Comparison of ENCODE assay signal across 26 mouse cellular contexts in genomic region chr8:77272136-77272535, GRCm38 (mm10).
"Had no signal": no experiment of that assay in that cellular context is flagged by ENCODE, and none has a peak within 500 bp of the region (broad histone marks: within the 10 kb centered on the region; RNA-seq: fewer than 3 reads in every experiment).

No protein-coding gene starts in this region.

- H3K9me3 ChIP-seq: heart, embryonic 15.5 days; hindbrain, embryonic 13.5 days; hindbrain, embryonic 15.5 days; kidney, embryonic 15.5 days; limb, embryonic 15.5 days; liver, embryonic 12.5 days had no signal

- DNase-seq: gastrocnemius, postnatal 14 days; gastrocnemius, postnatal 36 days; heart, adult 11 months; heart, adult 2 months; heart, postnatal 14 days; heart, postnatal 4 days; kidney, adult 11 months; kidney, adult 2 months; kidney, adult 9 months; kidney, postnatal 14 days; kidney, postnatal 36 days; layer of hippocampus, adult 9-11 months; layer of hippocampus, postnatal 36 days; left cerebral cortex, postnatal 4 days had no signal

- H3K27ac ChIP-seq: heart, adult 2 months; heart, embryonic 13.5 days; heart, embryonic 15.5 days; hindbrain, embryonic 13.5 days; hindbrain, embryonic 15.5 days; hindbrain, postnatal 0 days; kidney, embryonic 15.5 days; kidney, postnatal 0 days; limb, embryonic 13.5 days; limb, embryonic 15.5 days; liver, embryonic 12.5 days had no signal

- H3K36me3 ChIP-seq: hindbrain, embryonic 15.5 days had no signal

- H3K27me3 ChIP-seq: heart, embryonic 13.5 days; heart, embryonic 15.5 days; hindbrain, embryonic 13.5 days; hindbrain, embryonic 15.5 days; kidney, embryonic 15.5 days; limb, embryonic 13.5 days; limb, embryonic 15.5 days; liver, embryonic 12.5 days had no signal

- H3K9ac ChIP-seq: heart, embryonic 13.5 days; heart, embryonic 15.5 days; hindbrain, embryonic 13.5 days; hindbrain, embryonic 15.5 days; kidney, embryonic 15.5 days; limb, embryonic 13.5 days; limb, embryonic 15.5 days; liver, embryonic 12.5 days had no signal

- H3K4me3 ChIP-seq: heart, adult 2 months; heart, embryonic 13.5 days; heart, embryonic 15.5 days; hindbrain, embryonic 13.5 days; hindbrain, embryonic 15.5 days; kidney, embryonic 15.5 days; limb, embryonic 13.5 days; limb, embryonic 15.5 days; liver, embryonic 12.5 days had no signal

- ATAC-seq: hindbrain, postnatal 0 days; intestine, embryonic 16.5 days; liver, embryonic 12.5 days had no signal

- H3K4me2 ChIP-seq: heart, embryonic 11.5 days; heart, embryonic 13.5 days; heart, embryonic 15.5 days; hindbrain, embryonic 13.5 days; hindbrain, embryonic 15.5 days; kidney, embryonic 15.5 days; limb, embryonic 13.5 days; limb, embryonic 15.5 days; liver, embryonic 12.5 days had no signal

- H3K4me1 ChIP-seq: hindbrain, embryonic 13.5 days; hindbrain, embryonic 15.5 days; liver, embryonic 12.5 days had no signal
